Mouse (Mus musculus) stomach, postnatal 0 days (tissue): ENCODE results near the gene D930048N14Rik.

Experiments
- CTCF ChIP-seq: IDR thresholded peaks from 2 replicates; pipeline ENCODE4 v1.5.1; 2016; ENCODE audit warnings: antibody characterized with exemption, low read depth, mild to moderate bottlenecking, moderate library complexity
- EP300 ChIP-seq: optimal IDR thresholded peaks from 2 replicates; pipeline ENCODE3; 2016; ENCODE audit warnings: antibody characterized with exemption

GRCm38 (mm10) chr11:51643202-51643601 lies 7.6 kb upstream of the D930048N14Rik start:
- TF ChIP-seq CTCF (no peak), EP300 (no peak)
